Mouse (Mus musculus) liver, postnatal 0 days (tissue): ENCODE measurements at regions not wholly inside any gene's neighbourhood (a gene's known extent, or its start where the extent isn't known, plus 50 kb on each side); places are given as distances from the start of the nearest gene placed in this dataset.

Source experiments
- ATAC-seq: fragments of 200-750 bp; cut with Nextera tagmentation; 2 replicates; pipeline ENCODE4 v1.8.0; 2017; ENCODE audit warnings: mild to moderate bottlenecking, moderate library complexity
- DNase-seq: peaks from one replicate; pipeline ENCODE4 v3.0.0-alpha.2; 2016
- H3K27ac ChIP-seq: fragments of 300-500 bp; sonication (generic); 2 replicates; pipeline ENCODE4 v1.5.1; 2014; ENCODE audit warnings: antibody characterized with exemption, moderate library complexity, mild to moderate bottlenecking, low read depth
- H3K27me3 ChIP-seq: fragments of 300-500 bp; sonication (generic); 2 replicates; pipeline ENCODE4 v1.6.1; 2014; ENCODE audit warnings: low read length, control low read depth, mixed read lengths; ENCODE audit not compliant: insufficient read depth
- H3K36me3 ChIP-seq: fragments of 300-500 bp; sonication (generic); replicated peaks from 2 replicates; pipeline ENCODE4 v1.6.1; 2014; ENCODE audit warnings: mild to moderate bottlenecking, control low read depth, low read length, moderate library complexity, mixed read lengths; ENCODE audit not compliant: insufficient read depth
- H3K4me1 ChIP-seq: fragments of 300-500 bp; sonication (generic); 2 replicates; pipeline ENCODE4 v1.6.1; 2014; ENCODE audit warnings: antibody characterized with exemption, mild to moderate bottlenecking, control low read depth; ENCODE audit not compliant: insufficient read depth
- H3K4me2 ChIP-seq: fragments of 300-500 bp; sonication (generic); 2 replicates; pipeline ENCODE4 v1.6.1; 2014; ENCODE audit warnings: low read depth, mild to moderate bottlenecking, low read length, moderate library complexity, mixed read lengths
- H3K4me3 ChIP-seq: fragments of 300-500 bp; sonication (generic); 2 replicates; pipeline ENCODE4 v1.5.1; 2014; ENCODE audit warnings: low read depth, low read length
- H3K9ac ChIP-seq: fragments of 300-500 bp; sonication (generic); replicated peaks from 2 replicates; pipeline ENCODE4 v1.6.1; 2014; ENCODE audit warnings: mild to moderate bottlenecking, moderate library complexity
- H3K9me3 ChIP-seq: fragments of 300-500 bp; sonication (generic); 2 replicates; pipeline ENCODE4 v1.6.1; 2016; ENCODE audit warnings: mild to moderate bottlenecking, control low read depth, low read length, mixed read lengths
- CTCF ChIP-seq: sonication (generic); IDR thresholded peaks from 2 replicates; pipeline ENCODE4 v1.5.1; 2016; ENCODE audit warnings: antibody characterized with exemption, low read depth
- EP300 ChIP-seq: IDR thresholded peaks from 2 replicates; pipeline ENCODE4 v1.6.1; 2016; ENCODE audit warnings: antibody characterized with exemption, low read depth, mild to moderate bottlenecking
- WGBS: fragments of 180-500 bp; shearing (Covaris S2); extraction: QIAGEN DNeasy Blood & Tissue Kit; methylation state at CpG from one replicate; pipeline ENCODE4 v1.1.7; 2014; ENCODE audit not compliant: insufficient replicate concordance; 5-methylcytosine and 5-hydroxymethylcytosine counted together

DNA sequence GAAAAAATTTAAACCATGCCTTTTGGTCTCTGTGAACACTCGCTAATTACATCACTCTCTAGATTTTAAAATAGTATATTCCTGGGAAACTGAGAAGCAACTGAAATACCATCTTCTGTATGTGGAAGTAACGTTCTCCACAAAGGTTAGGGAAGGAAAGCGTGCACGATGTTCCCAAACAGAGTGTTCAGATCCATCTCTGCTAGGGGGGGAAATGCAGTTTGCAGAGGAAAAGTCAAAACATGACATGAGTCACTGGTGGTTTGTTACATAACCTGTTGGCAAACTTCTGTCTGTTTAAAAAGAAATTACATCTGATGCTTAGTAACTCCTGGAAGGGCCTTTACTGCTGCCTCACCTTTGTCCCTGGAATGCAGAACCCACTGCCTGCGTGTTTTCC is 314.2 kb downstream of the Dcdc2c start:
- TF ChIP-seq CTCF (no peak), EP300 (no peak)
- Histone ChIP-seq H3K4me2 (no peak overlapping the region), H3K4me1 (no peaks in the 10 kb centered on the region), H3K36me3 (no peaks in the 10 kb centered on the region), H3K27me3 (no peaks in the 10 kb centered on the region), H3K27ac (no peak overlapping the region), H3K9me3 (no peaks in the 10 kb centered on the region), H3K4me3 (no peak overlapping the region), H3K9ac (no peak overlapping the region)
- WGBS = 67% methylated on average over 5 of the region's 5 CpGs
- DNase-seq (no peak), ATAC-seq (no peak)

GRCm38 (mm10) chr12:28237041-28237440 is 315.2 kb downstream of the Dcdc2c start:
- no peak overlapping the region for H3K9ac ChIP-seq
- H3K9me3 ChIP-seq = no peaks in the 10 kb centered on the region
- no peak overlapping the region for H3K27ac ChIP-seq
- ATAC-seq (no peak), DNase-seq (no peak)
- H3K4me3 ChIP-seq = no peak overlapping the region
- no peaks in the 10 kb centered on the region for H3K4me1 ChIP-seq
- no peaks in the 10 kb centered on the region for H3K36me3 ChIP-seq
- TF ChIP-seq EP300 (no peak), CTCF (no peak)
- H3K27me3 ChIP-seq = no peaks in the 10 kb centered on the region
- WGBS = 85% methylated on average over 4 of the region's 4 CpGs
- no peak overlapping the region for H3K4me2 ChIP-seq

DNA sequence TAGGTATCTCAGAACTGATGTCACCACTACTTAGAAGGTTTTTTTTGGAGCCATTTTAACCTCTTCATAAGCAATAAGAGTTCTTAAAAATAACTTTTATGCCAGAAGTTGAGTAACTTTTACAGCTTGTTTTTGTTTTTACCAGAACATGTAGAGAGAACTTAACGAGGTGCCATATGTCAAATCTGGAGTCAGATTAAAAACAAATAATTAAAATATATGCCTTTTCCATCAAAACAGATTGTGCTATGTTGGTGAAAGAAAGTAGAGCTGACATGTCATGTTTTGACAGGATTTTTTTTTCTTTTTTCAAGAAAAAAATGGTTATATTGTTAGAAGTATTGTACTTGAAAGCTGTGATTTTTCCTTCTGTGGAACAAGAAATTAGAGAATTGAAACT is 349.4 kb downstream of the Dcdc2c start:
- WGBS = 63% methylated on average over 1 of the region's 1 CpGs
- Histone ChIP-seq H3K4me3 (no peak overlapping the region), H3K27me3 (no peaks in the 10 kb centered on the region), H3K36me3 (no peaks in the 10 kb centered on the region), H3K4me2 (no peak overlapping the region), H3K4me1 (no peaks in the 10 kb centered on the region), H3K27ac (no peak overlapping the region), H3K9ac (no peak overlapping the region), H3K9me3 (no peaks in the 10 kb centered on the region)
- ATAC-seq (no peak), DNase-seq (no peak)
- no peak for TF ChIP-seq CTCF
- no peak for TF ChIP-seq EP300

DNA sequence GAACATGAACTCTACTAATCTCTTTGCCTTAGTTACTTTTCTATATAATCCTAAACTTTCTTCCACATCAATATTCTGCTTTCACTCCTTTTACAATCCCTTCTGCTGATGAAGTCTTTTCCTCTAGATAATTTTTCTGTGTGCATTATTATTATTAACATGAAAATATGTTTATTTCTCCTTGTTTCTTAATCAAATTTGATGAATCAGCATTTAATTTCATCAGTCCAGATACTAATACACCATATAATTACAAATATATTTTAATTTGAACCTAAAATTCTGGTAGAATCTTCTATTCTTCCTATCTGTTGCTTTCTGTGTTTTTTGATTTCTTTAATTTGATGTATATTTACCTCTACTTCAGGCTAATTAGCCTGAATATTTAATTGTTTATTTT is 365.5 kb downstream of the Dcdc2c start:
- DNase-seq (no peak), ATAC-seq (no peak)
- no peak overlapping the region for H3K4me2 ChIP-seq
- H3K27me3 ChIP-seq = no peaks in the 10 kb centered on the region
- H3K9me3 ChIP-seq = peaks cover 3% of the 10 kb centered on the region
- H3K9ac ChIP-seq = no peak overlapping the region
- TF ChIP-seq EP300 = no peak
- TF ChIP-seq CTCF = no peak
- no peak overlapping the region for H3K27ac ChIP-seq
- no peaks in the 10 kb centered on the region for H3K36me3 ChIP-seq
- H3K4me1 ChIP-seq = no peaks in the 10 kb centered on the region
- H3K4me3 ChIP-seq = no peak overlapping the region

DNA sequence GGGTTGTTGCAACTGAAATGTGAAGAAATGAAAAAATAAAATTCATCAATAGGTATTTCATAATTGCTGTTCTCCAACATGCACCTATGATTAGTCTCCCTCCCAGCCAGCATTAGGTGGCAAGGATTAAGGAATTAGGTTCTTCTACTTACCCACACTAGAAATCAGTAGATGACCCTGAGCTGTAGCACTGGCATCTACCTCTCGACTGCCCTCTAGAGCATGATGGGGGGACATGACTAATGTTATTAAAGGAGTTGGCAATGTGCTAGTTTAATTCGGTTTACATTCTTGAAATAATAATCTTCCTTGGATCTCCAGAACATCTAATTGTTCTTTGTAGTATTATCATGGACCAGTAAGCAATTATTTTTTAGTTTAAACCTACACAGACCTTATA is 370.9 kb downstream of the Dcdc2c start:
- no peaks in the 10 kb centered on the region for H3K27me3 ChIP-seq
- ATAC-seq (no peak), DNase-seq (no peak)
- no peak overlapping the region for H3K4me3 ChIP-seq
- H3K9me3 ChIP-seq = no peaks in the 10 kb centered on the region
- no peaks in the 10 kb centered on the region for H3K36me3 ChIP-seq
- H3K27ac ChIP-seq = no peak overlapping the region
- WGBS = 49% methylated on average over 2 of the region's 2 CpGs
- TF ChIP-seq CTCF (no peak), EP300 (no peak)
- no peak overlapping the region for H3K4me2 ChIP-seq
- no peaks in the 10 kb centered on the region for H3K4me1 ChIP-seq
- H3K9ac ChIP-seq = no peak overlapping the region

GRCm38 (mm10) chr12:28176016-28176415 is 376.2 kb downstream of the Dcdc2c start:
- no peaks in the 10 kb centered on the region for H3K4me1 ChIP-seq
- no peaks in the 10 kb centered on the region for H3K27me3 ChIP-seq
- H3K4me2 ChIP-seq = no peak overlapping the region
- H3K4me3 ChIP-seq = no peak overlapping the region
- TF ChIP-seq CTCF (no peak), EP300 (no peak)
- ATAC-seq (no peak), DNase-seq (no peak)
- no peak overlapping the region for H3K9ac ChIP-seq
- H3K9me3 ChIP-seq = no peaks in the 10 kb centered on the region
- H3K36me3 ChIP-seq = no peaks in the 10 kb centered on the region
- WGBS = 54% methylated on average over 3 of the region's 3 CpGs
- no peak overlapping the region for H3K27ac ChIP-seq

- Histone ChIP-seq H3K27ac (no peak overlapping the region), H3K9ac (no peak overlapping the region), H3K36me3 (no peaks in the 10 kb centered on the region), H3K4me2 (no peak overlapping the region), H3K27me3 (no peaks in the 10 kb centered on the region), H3K9me3 (no peaks in the 10 kb centered on the region), H3K4me3 (no peak overlapping the region), H3K4me1 (no peaks in the 10 kb centered on the region)
- no peak for TF ChIP-seq EP300
- no peak for TF ChIP-seq CTCF
- ATAC-seq (no peak), DNase-seq (no peak)
These were observed 378.1 kb downstream of the Dcdc2c start for GRCm38 (mm10) chr12:28174078-28174477.
